Mouse (Mus musculus): ENCODE results near the gene Fgfr2. TPM values are rescaled to one million over a fixed set of nuclear protein-coding genes. Genes with fewer than 3 reads are reported as not detected.
"Not testable (repeated sequence)": the region's sequence is repeated elsewhere in the genome, so short reads cannot be mapped to it uniquely, and the experiment has no call there.

Gene Fgfr2
- total RNA-seq, 2 experiments from 2014 or later: 1.5 to 1.7 TPM

DNA sequence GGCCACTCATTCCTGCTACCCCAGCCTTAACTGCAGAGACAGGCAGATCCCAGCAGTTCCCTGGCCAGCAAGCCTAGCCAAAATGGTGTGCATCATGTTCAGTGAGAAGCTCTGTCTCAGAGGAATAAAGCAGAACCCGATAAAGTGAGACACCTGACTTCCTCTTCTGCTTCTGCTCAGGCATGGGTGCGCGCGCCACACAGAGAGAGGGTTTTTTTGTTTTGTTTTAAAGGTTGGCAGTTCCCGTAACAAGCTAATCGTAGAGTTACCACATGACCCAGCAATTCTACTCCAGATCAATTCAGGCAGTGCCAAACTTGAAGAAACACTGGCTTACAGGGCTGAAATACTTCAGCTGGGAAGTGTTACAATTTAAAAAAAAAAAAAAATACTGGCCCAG is 554.3 kb downstream of the Fgfr2 start:
- intact Hi-C loops (cut with DNase I): no loop called here
- peak; percentile 28 to 42 for DNase-seq

GRCm38 (mm10) chr7:132565831-132566230 is 557.3 kb downstream of the Fgfr2 start:
- intact Hi-C loops (cut with DNase I): no loop called here
- DNase-seq: no peak

- no peak for DNase-seq
- intact Hi-C loops (cut with DNase I): loop anchor here (1.0 to 10.0 kb wide), 2 partner anchors 16 to 1144 kb away; partner anchors contain the start of genes Acadsb and Ikzf5
These were observed 563.9 kb downstream of the Fgfr2 start for GRCm38 (mm10) chr7:132559138-132559766.

DNA sequence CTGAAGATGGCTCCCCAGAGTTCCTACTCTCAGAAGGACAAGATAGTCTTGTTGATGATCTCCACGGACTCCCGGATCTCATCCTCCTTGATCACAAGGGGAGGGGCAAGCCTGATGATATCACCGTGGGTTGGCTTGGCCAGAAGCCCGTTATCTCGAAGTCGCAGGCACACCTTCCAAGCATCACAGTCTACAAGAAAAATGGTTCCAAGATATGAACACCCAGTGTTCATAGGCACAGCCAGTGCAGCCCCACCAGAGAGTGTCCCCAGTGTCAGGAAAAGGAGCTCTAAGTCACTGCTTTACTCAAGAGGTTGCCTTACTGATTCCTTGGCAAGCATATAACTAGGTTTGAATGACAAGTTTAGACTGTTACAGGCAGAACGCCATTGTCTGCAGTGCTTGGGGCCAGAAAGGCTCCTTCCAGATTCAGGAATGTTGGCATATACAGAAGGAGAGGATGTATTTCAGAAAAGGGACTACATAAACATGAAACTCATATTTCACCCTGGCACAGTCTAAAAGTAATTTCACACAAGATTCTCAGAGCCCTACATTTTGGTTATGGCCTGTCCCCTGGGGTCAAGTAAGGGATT is 564.9 kb downstream of the Fgfr2 start:
- intact Hi-C loops (cut with DNase I): loop anchor here (10.0 kb wide), 1 partner anchor 1143 kb away; the partner anchor contains the start of genes Acadsb and Ikzf5
- no peak for DNase-seq

DNA sequence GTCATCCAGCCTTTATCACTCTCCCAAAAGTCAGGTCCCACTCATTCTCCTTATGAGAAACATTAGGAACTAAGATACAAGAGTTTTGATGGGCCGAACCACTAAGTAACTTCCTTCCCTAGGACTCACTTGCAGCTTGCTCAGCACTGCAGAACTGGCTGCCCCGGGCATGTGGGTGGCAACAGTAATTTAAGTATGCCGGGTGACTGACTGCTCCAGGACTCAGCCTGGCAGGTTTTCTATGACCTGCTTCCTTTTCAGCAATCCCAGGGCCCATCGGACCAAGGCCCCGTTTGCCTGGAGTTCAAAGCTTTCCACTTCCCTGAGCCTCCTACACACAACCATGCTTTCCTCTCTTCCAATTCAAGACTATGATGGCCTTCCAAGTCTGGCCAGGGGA is 566.6 kb downstream of the Fgfr2 start:
- intact Hi-C loops (cut with DNase I): loop anchor here (10.0 kb wide), 1 partner anchor 1142 kb away; the partner anchor contains the start of genes Acadsb and Ikzf5
- no peak for DNase-seq

GRCm38 (mm10) chr7:132555911-132556310 is 567.2 kb downstream of the Fgfr2 start:
- DNase-seq: no peak
- intact Hi-C loops (cut with DNase I): loop anchor here (10.0 kb wide), 1 partner anchor 1141 kb away; the partner anchor contains the start of genes Acadsb and Ikzf5

GRCm38 (mm10) chr7:132554091-132554490 is 569.1 kb downstream of the Fgfr2 start:
- intact Hi-C loops (cut with DNase I): loop anchor here (10.0 kb wide), 1 partner anchor 1139 kb away; the partner anchor contains the start of genes Acadsb and Ikzf5
- no peak for DNase-seq

DNA sequence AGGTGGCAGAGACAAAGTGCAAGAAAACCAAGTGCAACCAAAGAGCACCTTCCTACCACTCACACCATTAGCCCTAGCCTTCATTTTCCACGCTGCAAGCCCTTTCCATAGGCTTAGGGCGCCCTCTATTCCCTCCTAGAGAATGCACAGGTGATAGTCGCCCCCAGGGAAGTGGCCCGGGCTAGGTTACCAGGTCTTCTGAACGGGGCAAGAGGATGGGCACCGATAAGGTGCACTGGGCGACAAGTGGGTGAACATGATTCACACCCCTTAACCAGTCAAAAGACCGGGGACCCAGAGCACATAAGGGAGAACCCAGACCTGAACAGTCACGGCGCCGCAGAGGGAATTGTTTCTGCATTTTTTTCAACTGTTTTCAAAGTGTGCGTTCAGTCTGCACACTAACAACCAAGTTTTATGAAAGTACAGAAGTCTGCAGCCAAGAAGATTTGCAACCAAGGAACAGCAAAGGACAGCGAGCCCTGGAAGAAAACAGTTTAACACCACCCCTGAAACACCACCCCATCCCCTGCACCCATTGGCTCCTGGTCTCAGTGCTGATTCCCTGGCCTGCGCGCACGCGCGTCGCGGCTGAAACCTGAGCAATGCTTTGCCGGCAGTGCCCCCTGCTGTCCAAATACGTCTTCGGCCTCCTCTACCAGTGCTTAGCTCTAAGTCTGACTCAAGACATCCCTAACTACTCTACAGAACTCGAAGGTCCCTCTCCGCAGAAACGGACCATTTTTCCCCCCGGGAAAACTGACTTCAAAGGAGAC is 571.6 kb downstream of the Fgfr2 start:
- DNase-seq: peak; percentile 96 to 97
- intact Hi-C loops (cut with DNase I): loop anchor here (1.0 to 10.0 kb wide), 6 partner anchors 77 to 1137 kb away; partner anchors contain the start of genes Acadsb and Ikzf5

- no peak for DNase-seq
- intact Hi-C loops (cut with DNase I): no loop called here
These were observed 576.0 kb downstream of the Fgfr2 start for GRCm38 (mm10) chr7:132547126-132547525.

- intact Hi-C loops (cut with DNase I): no loop called here
- DNase-seq: no peak
These were observed 580.7 kb downstream of the Fgfr2 start for GRCm38 (mm10) chr7:132542427-132542826.

DNA sequence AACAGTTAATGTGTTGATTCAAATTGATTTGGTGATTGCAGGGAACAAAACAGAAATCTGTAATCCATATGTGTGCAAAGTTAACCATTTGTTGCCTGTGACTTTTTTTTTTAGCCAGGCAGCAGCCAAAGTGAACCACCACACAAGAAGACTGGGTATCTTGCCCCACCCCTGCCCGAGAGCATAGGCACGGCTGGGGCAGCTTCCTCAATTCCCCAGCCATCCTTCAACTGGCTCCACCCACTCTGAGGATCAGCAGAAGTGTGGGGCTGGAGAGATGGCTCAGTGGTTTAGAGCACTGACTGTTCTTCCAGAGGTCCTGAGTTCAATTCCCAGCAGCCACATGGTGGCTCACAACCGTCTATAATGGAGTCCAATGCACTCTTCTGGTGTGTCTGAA is 581.6 kb downstream of the Fgfr2 start:
- intact Hi-C loops (cut with DNase I): no loop called here
- DNase-seq: no peak

GRCm38 (mm10) chr7:132540597-132540996 is 582.6 kb downstream of the Fgfr2 start:
- no peak for DNase-seq
- intact Hi-C loops (cut with DNase I): no loop called here

- no peak for DNase-seq
- intact Hi-C loops (cut with DNase I): no loop called here
These were observed 593.9 kb downstream of the Fgfr2 start for GRCm38 (mm10) chr7:132529206-132529605.

DNA sequence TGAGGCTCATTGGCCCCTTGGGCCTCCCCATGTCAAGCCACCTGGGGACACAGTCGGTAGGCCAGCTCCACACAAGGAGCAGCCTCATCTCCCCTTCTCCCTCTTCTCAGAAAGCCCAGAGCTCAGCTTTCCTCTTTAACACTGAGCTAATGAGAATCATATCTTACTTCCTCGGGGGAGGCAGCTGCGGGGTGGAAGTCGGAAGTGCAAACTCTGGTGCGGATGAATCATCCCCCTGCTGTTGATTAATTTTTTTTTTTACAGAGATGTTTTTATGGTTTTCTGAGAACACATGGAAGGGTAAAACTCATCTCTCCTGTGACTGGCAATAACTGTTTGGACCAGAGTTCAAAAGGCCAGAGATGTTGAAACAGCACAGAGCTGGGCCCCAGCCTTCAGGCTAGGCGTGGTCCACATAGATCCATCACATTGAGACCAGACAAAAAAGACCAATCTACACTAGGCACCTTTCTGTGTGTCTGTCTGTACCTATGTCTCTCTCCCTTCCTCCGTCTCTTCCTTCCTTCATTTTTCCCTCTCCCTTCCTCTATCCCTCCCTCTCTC is 609.6 kb downstream of the Fgfr2 start:
- no peak for DNase-seq
- intact Hi-C loops (cut with DNase I): no loop called here

DNA sequence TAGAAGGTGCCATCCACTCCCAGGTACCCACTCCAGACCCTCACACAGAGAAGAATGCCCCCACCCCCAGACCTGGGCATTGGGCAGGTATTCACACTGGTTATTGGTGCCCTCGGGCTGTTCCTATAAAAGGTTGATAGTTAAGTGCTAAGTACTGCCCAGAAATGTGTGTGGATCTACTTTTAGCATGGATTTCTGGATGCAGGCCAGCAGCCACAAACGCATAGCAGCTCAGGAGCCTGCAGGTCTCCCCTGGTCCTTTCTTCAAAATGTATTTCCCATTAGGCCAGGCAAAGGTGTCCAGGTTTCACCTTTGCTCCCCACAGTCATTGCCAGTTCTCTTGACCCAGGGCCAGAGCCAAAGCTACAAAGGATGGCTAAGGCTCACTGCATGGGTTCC is 614.0 kb downstream of the Fgfr2 start:
- DNase-seq: peak; percentile 3 to 10
- intact Hi-C loops (cut with DNase I): no loop called here

- intact Hi-C loops (cut with DNase I): no loop called here
- peak in 1 of 2 experiments; percentile 9 for DNase-seq
These were observed 615.8 kb downstream of the Fgfr2 start for GRCm38 (mm10) chr7:132507361-132507760.

DNA sequence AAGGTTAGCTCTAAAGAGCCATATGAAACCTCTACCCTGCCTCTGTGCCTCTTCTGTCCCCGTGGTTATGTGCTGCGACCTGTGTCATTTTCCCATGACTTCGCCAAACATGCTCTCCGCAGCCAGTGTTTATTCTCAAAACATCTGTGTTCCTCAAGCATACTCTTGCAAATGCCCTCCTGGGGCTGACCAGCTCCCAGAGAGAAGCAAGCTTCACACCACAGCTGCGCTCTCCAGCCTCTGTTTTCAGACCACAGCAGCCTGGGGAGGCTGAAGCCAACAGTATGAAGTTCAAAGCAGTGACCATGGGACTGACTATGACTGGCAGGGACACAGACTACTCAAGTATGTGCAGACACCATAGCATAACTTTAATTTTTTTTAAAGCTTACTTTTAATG is 616.9 kb downstream of the Fgfr2 start:
- intact Hi-C loops (cut with DNase I): no loop called here
- no peak for DNase-seq

- DNase-seq; intact Hi-C loops (cut with DNase I): not testable (repeated sequence)
These were observed 620.7 kb downstream of the Fgfr2 start for GRCm38 (mm10) chr7:132502445-132502844.

- DNase-seq: no peak
- intact Hi-C loops (cut with DNase I): no loop called here
These were observed 626.0 kb downstream of the Fgfr2 start for GRCm38 (mm10) chr7:132497142-132497541.

DNA sequence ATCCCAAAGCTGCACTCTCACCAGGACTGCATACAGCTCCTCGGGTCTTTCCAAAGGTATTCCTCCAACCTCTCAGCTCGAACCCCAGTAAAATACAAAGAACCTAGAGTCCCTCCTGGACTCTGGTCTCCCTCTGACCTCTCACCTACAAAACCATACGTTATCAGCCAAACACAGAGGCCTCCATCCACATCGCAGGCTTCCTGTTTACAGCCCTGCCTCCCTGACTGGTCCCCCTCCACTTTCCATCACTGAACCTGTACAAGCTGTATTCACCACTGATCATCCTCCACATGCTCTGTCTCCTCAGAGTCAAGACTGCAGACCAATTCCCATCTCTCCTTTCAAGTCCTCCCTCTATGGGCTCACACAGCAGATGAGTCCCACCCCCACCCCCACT is 628.9 kb downstream of the Fgfr2 start:
- no peak for DNase-seq
- intact Hi-C loops (cut with DNase I): no loop called here

DNA sequence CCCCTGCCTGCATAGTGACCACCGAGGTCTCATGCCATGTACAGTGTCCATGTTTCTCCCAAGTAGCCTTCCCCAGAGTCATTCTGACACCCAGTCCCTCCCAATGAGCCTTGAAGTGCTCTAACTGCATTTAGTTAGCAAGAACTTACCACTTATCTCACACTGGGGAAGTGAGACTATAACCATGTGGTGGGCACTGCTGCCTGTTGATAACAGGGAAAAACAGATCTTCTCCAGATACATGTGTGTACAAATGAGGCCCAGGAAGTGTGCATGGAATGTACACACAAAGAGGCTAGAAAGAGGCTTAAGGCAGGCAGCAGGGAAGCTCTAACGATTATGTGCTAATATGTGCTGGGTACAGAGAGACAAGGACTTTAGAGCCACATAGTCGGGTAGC is 629.5 kb downstream of the Fgfr2 start:
- no peak for DNase-seq
- intact Hi-C loops (cut with DNase I): no loop called here
